Mouse (Mus musculus) bone marrow macrophage, adult 2 months (primary cell): Measurements from ENCODE around the gene Tm9sf2. TPM values are rescaled to one million over a fixed set of nuclear protein-coding genes. Genes with fewer than 3 reads are reported as not detected.

Source experiments
- H3K27ac ChIP-seq: 2 replicates; pipeline ENCODE4 v1.5.1; 2012; ENCODE audit warnings: low read depth, low read length; ENCODE audit not compliant: insufficient read depth
- H3K4me1 ChIP-seq: 2 replicates; pipeline ENCODE4 v1.6.1; 2012; ENCODE audit warnings: low read length; ENCODE audit not compliant: control insufficient read depth, insufficient read depth
- H3K4me3 ChIP-seq: 2 replicates; pipeline ENCODE4 v1.5.1; 2012; ENCODE audit warnings: mild to moderate bottlenecking, low read length, moderate library complexity; ENCODE audit not compliant: insufficient read depth
- CTCF ChIP-seq: IDR thresholded peaks from 2 replicates; pipeline ENCODE4 v1.5.1; 2012; ENCODE audit warnings: low read depth, mild to moderate bottlenecking, low read length, moderate library complexity
- POLR2A ChIP-seq: IDR thresholded peaks from 2 replicates; pipeline ENCODE4 v1.6.1; 2012; ENCODE audit warnings: mild to moderate bottlenecking, low read depth, low read length, borderline replicate concordance
- polyA plus RNA-seq: library from polyadenylated mRNA; stranded (reverse); fragments of >200 nt; gene quantifications from 2 replicates; pipeline ENCODE4 v1.2.4, GENCODE M21; 2012; ENCODE audit not compliant: missing spikeins, insufficient read depth, insufficient read length

Gene Tm9sf2
- polyA plus RNA-seq, 1 experiment, result 116 TPM

DNA sequence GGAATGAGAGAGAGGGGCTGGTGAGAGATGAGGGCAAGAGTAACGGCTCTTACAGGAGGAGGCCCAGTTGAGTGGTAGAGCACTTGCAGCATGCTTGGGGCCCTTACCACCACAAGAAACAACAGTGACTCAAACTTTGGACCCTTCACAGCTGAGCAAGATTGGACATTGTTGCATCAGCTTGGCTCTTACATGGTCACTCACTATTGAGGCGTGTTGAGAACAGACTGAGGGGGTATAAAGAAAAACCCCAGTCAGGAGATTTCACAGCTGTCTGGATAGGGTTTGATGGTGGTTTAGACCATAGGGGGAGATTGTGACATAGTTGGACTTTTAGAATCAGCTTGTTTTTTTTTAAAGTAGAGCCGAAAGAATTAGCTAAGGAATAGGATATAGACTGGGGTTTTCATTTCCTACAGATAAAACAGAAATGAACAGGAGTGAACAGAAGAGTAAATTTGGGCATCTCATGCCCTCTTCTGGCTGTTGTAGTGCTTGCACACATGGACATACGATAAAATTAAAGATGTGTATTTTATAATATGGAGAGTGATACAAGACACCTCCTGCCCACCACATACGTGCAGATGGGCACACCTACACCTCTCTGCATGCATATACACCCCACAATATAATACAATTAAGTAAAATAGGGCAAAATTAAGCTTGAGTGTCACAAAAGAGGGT is 23.4 kb downstream of the Tm9sf2 start:
- Histone ChIP-seq H3K4me3 (no peak overlapping the region), H3K4me1 (no peaks in the 10 kb centered on the region; the same call in 1 of the 2 replicates), H3K27ac (no peak overlapping the region)
- TF ChIP-seq CTCF (no peak), POLR2A (no peak)

DNA sequence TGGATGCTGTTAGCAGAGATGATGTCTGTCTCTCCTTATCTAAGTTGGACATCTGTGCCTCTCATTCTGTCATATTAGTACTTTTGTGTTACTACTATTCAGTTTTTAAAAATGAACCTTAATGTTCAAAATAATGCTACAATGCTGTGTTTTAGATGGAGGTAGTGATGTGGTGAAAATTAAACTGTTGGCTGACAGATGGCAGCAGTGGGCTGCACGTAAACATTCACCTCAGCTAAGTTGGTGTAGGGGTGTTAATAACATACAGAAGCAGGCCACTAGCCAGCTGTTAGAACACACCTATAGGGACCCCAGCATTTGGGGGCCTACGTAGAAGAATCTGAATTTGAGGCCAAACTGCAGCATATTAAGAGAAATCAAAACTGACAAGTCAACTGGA is 24.8 kb downstream of the Tm9sf2 start:
- TF ChIP-seq CTCF (no peak), POLR2A (no peak)

DNA sequence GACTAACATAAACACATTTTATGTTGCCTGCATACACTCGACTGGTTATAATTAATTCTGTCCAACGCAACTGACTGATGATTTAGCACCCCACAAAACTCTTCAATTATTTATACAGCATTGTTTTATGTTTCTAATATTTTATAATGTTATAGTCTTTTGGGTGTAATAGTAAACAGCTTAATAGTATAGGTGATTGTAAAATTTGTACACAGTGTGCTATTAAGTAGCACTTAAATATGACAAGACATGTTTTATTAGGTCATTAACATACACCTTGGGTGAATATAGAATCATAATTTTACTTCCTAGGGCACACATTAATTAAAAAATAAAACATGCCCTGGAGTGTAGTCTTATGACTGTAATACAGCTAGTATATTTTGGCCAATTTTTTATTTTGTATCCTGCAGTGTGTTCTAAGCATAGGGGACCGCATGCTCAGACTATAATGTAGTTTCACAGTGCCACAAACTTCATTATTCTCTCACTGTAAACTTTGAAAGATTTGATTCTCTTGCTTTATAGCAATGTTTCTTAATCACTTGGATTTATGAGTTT is 29.6 kb downstream of the Tm9sf2 start:
- no peaks in the 10 kb centered on the region for H3K4me1 ChIP-seq
- H3K4me3 ChIP-seq, result no peak overlapping the region
- TF ChIP-seq CTCF (no peak), POLR2A (no peak)
- H3K27ac ChIP-seq, result no peak overlapping the region

More for the DNA sequence above, 24.8 kb downstream of the Tm9sf2 start:
- Histone ChIP-seq H3K4me1 (no peaks in the 10 kb centered on the region; the same call in 1 of the 2 replicates), H3K27ac (no peak overlapping the region), H3K4me3 (no peak overlapping the region)

- Histone ChIP-seq H3K27ac (no peak overlapping the region), H3K4me3 (no peak overlapping the region), H3K4me1 (no peaks in the 10 kb centered on the region)
- no peak for TF ChIP-seq CTCF
- no peak for TF ChIP-seq POLR2A
These were observed 30.4 kb downstream of the Tm9sf2 start for GRCm38 (mm10) chr14:122137234-122137633.

DNA sequence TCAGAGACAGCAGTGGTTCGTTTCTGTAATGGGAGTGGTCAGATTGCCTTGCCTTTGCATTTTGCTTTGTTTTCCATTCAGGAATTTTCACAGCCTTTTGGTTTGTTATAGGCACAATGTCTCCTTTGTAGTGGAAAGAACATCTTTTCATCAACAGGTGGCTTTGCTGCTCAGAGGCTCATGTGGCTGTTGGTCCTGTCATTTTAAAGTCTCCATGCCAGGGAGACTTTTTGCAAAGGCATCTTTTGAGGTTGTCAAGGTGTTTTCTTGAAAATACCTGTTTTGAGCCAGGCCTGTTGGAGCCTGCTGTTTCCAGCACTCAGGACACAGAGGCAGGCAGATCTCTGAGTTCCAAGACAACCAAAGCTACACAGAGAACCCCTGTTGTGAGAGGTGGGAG is 33.3 kb downstream of the Tm9sf2 start:
- Histone ChIP-seq H3K27ac (no peak overlapping the region), H3K4me3 (no peak overlapping the region), H3K4me1 (peaks cover 2% of the 10 kb centered on the region)
- TF ChIP-seq POLR2A, result no peak

- TF ChIP-seq CTCF, result no peak
- TF ChIP-seq POLR2A, result no peak
- no peak overlapping the region for H3K4me3 ChIP-seq
- H3K4me1 ChIP-seq, result peaks cover 4% of the 10 kb centered on the region
- H3K27ac ChIP-seq, result no peak overlapping the region
These were observed 36.9 kb downstream of the Tm9sf2 start for GRCm38 (mm10) chr14:122143585-122144269.

DNA sequence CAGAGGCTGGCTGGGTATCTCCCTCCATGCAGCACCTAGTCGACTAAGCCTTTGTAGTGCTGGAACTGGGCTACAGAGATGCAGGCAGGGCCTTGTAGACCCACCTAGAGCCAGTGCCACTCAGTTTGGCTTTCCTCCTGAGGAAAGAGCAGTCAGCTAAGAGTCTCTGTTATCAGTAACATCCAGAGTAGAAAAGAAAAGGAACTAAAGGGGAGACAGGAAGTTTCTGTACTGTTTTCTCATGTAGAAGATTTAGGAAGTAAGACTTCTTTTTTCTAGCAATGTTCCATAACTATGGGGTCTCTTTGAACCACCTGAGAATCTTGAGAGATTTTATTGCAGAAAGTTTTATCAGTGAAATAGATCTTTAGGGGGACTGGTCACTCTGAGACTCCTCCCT is 38.5 kb downstream of the Tm9sf2 start:
- no peak for TF ChIP-seq CTCF
- no peak overlapping the region for H3K27ac ChIP-seq
- no peak overlapping the region for H3K4me3 ChIP-seq
- peaks cover 4% of the 10 kb centered on the region for H3K4me1 ChIP-seq

DNA sequence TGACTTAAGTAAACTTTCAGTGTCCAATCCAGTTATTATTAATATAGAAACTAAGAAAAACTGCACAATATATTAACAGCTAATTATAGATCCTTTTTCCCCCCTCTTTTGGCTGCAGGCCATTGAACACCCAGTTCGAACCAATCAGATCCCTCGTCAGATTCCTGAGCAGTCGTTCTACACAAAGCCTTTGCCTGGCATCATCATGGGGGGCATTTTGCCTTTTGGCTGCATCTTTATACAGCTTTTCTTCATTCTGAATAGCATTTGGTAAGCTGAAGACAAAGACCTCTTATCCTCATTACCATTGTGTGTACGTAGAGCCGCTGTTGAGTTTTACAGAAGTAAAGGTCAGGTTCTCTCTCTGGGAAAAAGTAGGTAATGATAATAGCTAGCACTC is 43.8 kb downstream of the Tm9sf2 start:
- no peaks in the 10 kb centered on the region for H3K4me1 ChIP-seq
- H3K4me3 ChIP-seq, result no peak overlapping the region
- H3K27ac ChIP-seq, result no peak overlapping the region
- no peak for TF ChIP-seq CTCF
- TF ChIP-seq POLR2A, result no peak

DNA sequence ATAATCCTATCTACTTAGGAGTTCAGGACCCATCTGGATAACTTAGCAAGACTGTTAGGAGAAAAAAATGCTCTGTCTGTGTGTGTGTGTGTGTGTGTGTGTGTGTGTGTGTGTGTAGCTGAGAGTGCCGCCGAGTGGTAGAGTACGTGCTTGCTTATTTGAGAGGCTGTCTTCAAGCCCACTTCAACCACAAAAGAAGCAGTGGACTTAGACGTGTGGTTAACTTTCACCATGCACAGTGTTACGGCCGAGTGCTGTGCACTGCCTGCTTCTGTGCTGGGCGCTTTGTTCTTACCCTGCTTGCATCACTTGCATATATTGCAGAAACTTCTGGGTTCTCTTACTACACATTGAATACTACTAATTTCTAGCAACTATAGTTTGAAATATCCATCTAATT is 50.9 kb downstream of the Tm9sf2 start:
- Histone ChIP-seq H3K4me3 (no peak overlapping the region), H3K4me1 (no peaks in the 10 kb centered on the region), H3K27ac (no peak overlapping the region)
- no peak for TF ChIP-seq POLR2A
- TF ChIP-seq CTCF, result no peak

GRCm38 (mm10) chr14:122160916-122161315 is 54.1 kb downstream of the Tm9sf2 start:
- TF ChIP-seq POLR2A (no peak), CTCF (no peak)
- H3K4me1 ChIP-seq, result no peaks in the 10 kb centered on the region
- no peak overlapping the region for H3K4me3 ChIP-seq
- H3K27ac ChIP-seq, result no peak overlapping the region
